Mouse (Mus musculus): ENCODE results near the gene Ehbp1l1. TPM values are rescaled to one million over a fixed set of nuclear protein-coding genes. Genes with fewer than 3 reads are reported as not detected.

The Ehbp1l1 gene
- total and polyA plus RNA-seq, 3 experiments: 30.4 to 62.6 (median 57.0) TPM

GRCm38 (mm10) chr19:5724549-5724941 is 1.6 kb downstream of the Ehbp1l1 start (continued):
- TF ChIP-seq GABPA (IDR thresholded peaks at IDR 0.05; ENCODE audit: insufficient replicate concordance, low read depth, low read length) (no peak), E2F4 (IDR thresholded peaks at IDR 0.05; ENCODE audit: insufficient replicate concordance, low read depth, low read length) (no peak), MYC (IDR thresholded peaks at IDR 0.05; ENCODE audit: low read depth, low read length) (peak; percentile 27; the same call in 1 of the 2 replicates), CTCF (conservative IDR thresholded peaks at IDR 0.05 in 1 of 2, IDR thresholded peaks at IDR 0.05 in 1 of 2; ENCODE audit: low read depth in 2 of 2, low read length in 2 of 2) (no peak), ZKSCAN1 (IDR thresholded peaks at IDR 0.05; ENCODE audit: borderline replicate concordance, low read depth, low read length) (no peak), ELF1 (IDR thresholded peaks at IDR 0.05; ENCODE audit: low read depth, low read length) (peak; percentile 77)

- dilution Hi-C loops (cut with MboI; ENCODE audit: extremely low pct_ligation_motif_present, extremely low pct_unique_long_range_greater_than_20kb, low sequenced_read_pairs): no loop called here
- TF ChIP-seq SIN3A (IDR thresholded peaks at IDR 0.05; ENCODE audit: low read length) (no peak), EP300 (IDR thresholded peaks at IDR 0.05; ENCODE audit: low read length) (0 out of 2 replicates have a peak, but pooled peaks have one; percentile 10)
- H3K4me1 ChIP-seq (ENCODE audit: control insufficient read depth in 1 of 2, insufficient read depth in 2 of 2): peaks cover 14 to 42% of the 10 kb centered on the region in 2 experiments
- peak overlapping the region; percentile 57 for H3K4me2 ChIP-seq (ENCODE audit: insufficient read depth, low read depth, poor library complexity, severe bottlenecking)
- peaks cover 38 to 54% of the 10 kb centered on the region in 2 experiments for H3K36me3 ChIP-seq (replicated peaks in 1 of 2; ENCODE audit: control insufficient read depth in 1 of 2, insufficient read depth in 1 of 2, low read length in 1 of 2)
- H3K27ac ChIP-seq (ENCODE audit: insufficient read depth, low read depth): peak overlapping the region; percentile 95
- no peak for DNase-seq (ENCODE audit: extremely low read depth)
- H3K79me2 ChIP-seq (replicated peaks; ENCODE audit: control insufficient read depth, extremely low read depth, insufficient read depth, poor library complexity, severe bottlenecking): peaks cover 26% of the 10 kb centered on the region
- H3K4me3 ChIP-seq (replicated peaks in 1 of 3; ENCODE audit: low read depth in 2 of 3, low read length in 2 of 3, poor library complexity in 1 of 3): peak overlapping the region; percentile 75 to 85 (median 76)
- H3K9me3 ChIP-seq (replicated peaks; ENCODE audit: low read length): no peaks in the 10 kb centered on the region
- H3K27me3 ChIP-seq (replicated peaks): no peaks in the 10 kb centered on the region
- in situ Hi-C loops (cut with MboI; ENCODE audit: low pct_ligation_motif_present, low pct_unique_long_range_greater_than_20kb, low sequenced_read_pairs): no loop called here
- H3K9ac ChIP-seq (ENCODE audit: insufficient read depth, low read depth): peak overlapping the region; percentile 88
These were observed 2.1 kb downstream of the Ehbp1l1 start for GRCm38 (mm10) chr19:5723934-5724548.

GRCm38 (mm10) chr19:5722848-5723425 is 3.2 kb downstream of the Ehbp1l1 start:
- peaks cover 6 to 31% of the 10 kb centered on the region in 2 experiments for H3K4me1 ChIP-seq (ENCODE audit: control insufficient read depth in 1 of 2, insufficient read depth in 2 of 2)
- TF ChIP-seq TBP (conservative IDR thresholded peaks at IDR 0.05; ENCODE audit: low read depth, low read length) (no peak), MAFK (IDR thresholded peaks at IDR 0.05; ENCODE audit: insufficient replicate concordance, low read length) (no peak), GABPA (IDR thresholded peaks at IDR 0.05; ENCODE audit: insufficient replicate concordance, low read depth, low read length) (no peak), MAZ (IDR thresholded peaks at IDR 0.05; ENCODE audit: low read depth, low read length) (no peak), ELF1 (IDR thresholded peaks at IDR 0.05; ENCODE audit: low read depth, low read length) (no peak), ZNF384 (IDR thresholded peaks at IDR 0.05; ENCODE audit: low read depth, low read length) (no peak), JUN (IDR thresholded peaks at IDR 0.05; ENCODE audit: insufficient read depth, low read depth, low read length) (no peak), ZMIZ1 (IDR thresholded peaks at IDR 0.05; ENCODE audit: low read depth, low read length) (no peak), KAT2A (IDR thresholded peaks at IDR 0.05; ENCODE audit: insufficient replicate concordance, low read length) (no peak), CHD2 (IDR thresholded peaks at IDR 0.05; ENCODE audit: low read length) (no peak), TCF12 (IDR thresholded peaks at IDR 0.05; ENCODE audit: low read depth, low read length) (no peak), POLR2AphosphoS2 (IDR thresholded peaks at IDR 0.05; ENCODE audit: low read depth, low read length) (no peak), CTCF (conservative IDR thresholded peaks at IDR 0.05 in 1 of 2, IDR thresholded peaks at IDR 0.05 in 1 of 2; ENCODE audit: low read depth in 2 of 2, low read length in 2 of 2) (no peak), EP300 (IDR thresholded peaks at IDR 0.05; ENCODE audit: low read length) (no peak), IRF4 (IDR thresholded peaks at IDR 0.05; ENCODE audit: low read depth, low read length) (no peak), USF2 (conservative IDR thresholded peaks at IDR 0.05; ENCODE audit: low read depth, low read length) (no peak), RCOR1 (conservative IDR thresholded peaks at IDR 0.05; ENCODE audit: low read depth, low read length) (no peak), SIN3A (IDR thresholded peaks at IDR 0.05; ENCODE audit: low read length) (no peak), NRF1 (IDR thresholded peaks at IDR 0.05; ENCODE audit: low read depth, low read length) (no peak)
- no peaks in the 10 kb centered on the region for H3K27me3 ChIP-seq (replicated peaks)
- in situ Hi-C loops (cut with MboI; ENCODE audit: low pct_ligation_motif_present, low pct_unique_long_range_greater_than_20kb, low sequenced_read_pairs): no loop called here
- H3K9me3 ChIP-seq (replicated peaks; ENCODE audit: low read length): no peaks in the 10 kb centered on the region
- no peak overlapping the region for H3K4me2 ChIP-seq (ENCODE audit: insufficient read depth, low read depth, poor library complexity, severe bottlenecking)
- H3K9ac ChIP-seq (ENCODE audit: insufficient read depth, low read depth): no peak overlapping the region
- peaks cover 45 to 61% of the 10 kb centered on the region in 2 experiments for H3K36me3 ChIP-seq (replicated peaks in 1 of 2; ENCODE audit: control insufficient read depth in 1 of 2, insufficient read depth in 1 of 2, low read length in 1 of 2)
- H3K79me2 ChIP-seq (replicated peaks; ENCODE audit: control insufficient read depth, extremely low read depth, insufficient read depth, poor library complexity, severe bottlenecking): peaks cover 26% of the 10 kb centered on the region
- dilution Hi-C loops (cut with MboI; ENCODE audit: extremely low pct_ligation_motif_present, extremely low pct_unique_long_range_greater_than_20kb, low sequenced_read_pairs): no loop called here
- no peak overlapping the region for H3K4me3 ChIP-seq (replicated peaks in 1 of 3; ENCODE audit: low read depth in 2 of 3, low read length in 2 of 3, poor library complexity in 1 of 3)
- DNase-seq (ENCODE audit: extremely low read depth): no peak
- no peak overlapping the region for H3K27ac ChIP-seq (ENCODE audit: insufficient read depth, low read depth)
